In the genomic region with DNA sequence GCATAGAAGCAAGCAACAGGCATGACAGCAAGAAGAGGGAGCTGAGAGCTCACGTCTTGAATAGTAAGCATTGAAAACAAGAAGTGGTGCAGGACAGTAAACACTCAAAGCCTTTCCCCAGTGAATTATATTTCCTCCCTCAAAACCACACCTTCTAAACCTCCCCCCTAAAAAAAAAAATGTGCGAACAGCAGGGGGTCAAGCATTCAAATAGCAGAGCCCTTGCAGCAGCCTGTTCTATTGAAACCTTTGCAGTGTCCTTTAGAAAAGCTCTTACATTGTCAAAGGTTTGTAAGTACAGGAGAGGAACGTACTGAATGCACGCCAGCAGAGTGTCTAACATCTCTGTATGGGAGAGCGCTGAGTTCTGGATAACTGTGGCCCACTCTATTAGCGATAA, we compare ENCODE assay signal across 13 mouse cellular contexts.
"Had no signal": no experiment of that assay in that cellular context is flagged by ENCODE, and none has a peak within 500 bp of the region (broad histone marks: within the 10 kb centered on the region; RNA-seq: fewer than 3 reads in every experiment).

No protein-coding gene starts in this region.

- DNase-seq: kidney, postnatal 14 days; lung, embryonic 14.5 days; lung, postnatal 10 days; lung, postnatal 4 days; thymus, adult 18-20 months; thymus, postnatal 14 days had no signal

- H3K4me3 ChIP-seq: kidney, embryonic 15.5 days; left cerebral cortex, adult 2 months; limb, embryonic 10.5 days; liver, embryonic 15.5 days; neural tube, embryonic 15.5 days had no signal

- H3K27ac ChIP-seq: kidney, embryonic 15.5 days; left cerebral cortex, adult 2 months; limb, embryonic 10.5 days; liver, embryonic 15.5 days; neural tube, embryonic 15.5 days had no signal

- H3K4me2 ChIP-seq: kidney, embryonic 15.5 days; liver, embryonic 11.5 days; liver, embryonic 15.5 days; lung, embryonic 14.5 days; midbrain, embryonic 11.5 days; neural tube, embryonic 15.5 days had no signal

- H3K27me3 ChIP-seq: liver, embryonic 15.5 days; neural tube, embryonic 15.5 days had no signal

- H3K9me3 ChIP-seq: kidney, embryonic 15.5 days; limb, embryonic 10.5 days; liver, embryonic 15.5 days; neural tube, embryonic 15.5 days had no signal

- H3K4me1 ChIP-seq: liver, embryonic 15.5 days had no signal

- H3K36me3 ChIP-seq: kidney, embryonic 15.5 days; limb, embryonic 10.5 days; liver, embryonic 15.5 days; neural tube, embryonic 15.5 days had no signal

- H3K9ac ChIP-seq: kidney, embryonic 15.5 days; liver, embryonic 15.5 days; lung, embryonic 14.5 days; neural tube, embryonic 15.5 days had no signal
